Mouse (Mus musculus): Measurements from ENCODE around the gene Trim62.

Gene Trim62

DNA sequence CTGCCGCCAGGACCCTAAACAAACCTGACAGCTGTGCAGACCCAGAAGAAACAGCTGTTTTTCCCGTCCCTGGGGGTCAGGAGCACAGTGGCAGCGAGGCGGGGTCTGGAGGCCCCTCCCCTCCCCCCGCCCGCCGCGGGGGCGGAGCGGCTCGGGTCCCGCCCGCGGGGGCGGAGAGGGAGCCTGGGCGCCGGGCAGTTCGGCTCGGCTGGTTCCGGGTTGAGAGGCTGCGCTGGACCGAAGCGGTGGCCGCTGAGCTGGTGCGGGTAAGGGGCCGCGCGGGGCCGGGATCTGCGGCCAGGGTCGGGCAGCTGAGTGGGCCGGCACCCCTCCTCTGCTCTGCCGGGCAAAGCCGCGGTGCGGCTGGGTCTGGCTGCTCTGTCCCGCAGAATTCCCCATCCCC is at the start of gene Trim62:
Gene Trim62 (plus strand): TSS at position 202 of the 403 bp plus-strand sequence.
- DNase-seq (ENCODE audit: low read depth, low spot score), result peak; percentile 43

DNA sequence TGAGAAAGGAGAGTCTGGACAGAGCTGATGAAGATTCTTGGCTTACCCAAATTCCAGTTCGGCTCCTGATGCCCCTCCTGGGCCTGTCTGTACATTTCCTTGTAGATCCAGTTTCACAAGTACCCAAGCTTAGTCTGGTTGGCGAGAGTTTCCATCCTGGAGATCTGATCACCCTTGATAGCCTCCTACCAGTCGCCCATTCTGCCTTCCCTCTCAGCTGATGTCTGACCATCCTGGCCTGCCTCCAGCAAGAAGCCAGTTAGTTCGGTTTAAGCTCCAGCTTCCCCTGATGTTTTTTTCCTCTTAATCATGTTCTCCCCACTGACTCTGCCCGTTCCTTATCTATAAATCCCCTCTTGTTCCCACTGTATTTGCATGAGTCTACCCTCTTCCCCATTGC is 45.2 kb upstream of the Trim62 start:
- no peak for DNase-seq (ENCODE audit: low read depth, low spot score)

DNA sequence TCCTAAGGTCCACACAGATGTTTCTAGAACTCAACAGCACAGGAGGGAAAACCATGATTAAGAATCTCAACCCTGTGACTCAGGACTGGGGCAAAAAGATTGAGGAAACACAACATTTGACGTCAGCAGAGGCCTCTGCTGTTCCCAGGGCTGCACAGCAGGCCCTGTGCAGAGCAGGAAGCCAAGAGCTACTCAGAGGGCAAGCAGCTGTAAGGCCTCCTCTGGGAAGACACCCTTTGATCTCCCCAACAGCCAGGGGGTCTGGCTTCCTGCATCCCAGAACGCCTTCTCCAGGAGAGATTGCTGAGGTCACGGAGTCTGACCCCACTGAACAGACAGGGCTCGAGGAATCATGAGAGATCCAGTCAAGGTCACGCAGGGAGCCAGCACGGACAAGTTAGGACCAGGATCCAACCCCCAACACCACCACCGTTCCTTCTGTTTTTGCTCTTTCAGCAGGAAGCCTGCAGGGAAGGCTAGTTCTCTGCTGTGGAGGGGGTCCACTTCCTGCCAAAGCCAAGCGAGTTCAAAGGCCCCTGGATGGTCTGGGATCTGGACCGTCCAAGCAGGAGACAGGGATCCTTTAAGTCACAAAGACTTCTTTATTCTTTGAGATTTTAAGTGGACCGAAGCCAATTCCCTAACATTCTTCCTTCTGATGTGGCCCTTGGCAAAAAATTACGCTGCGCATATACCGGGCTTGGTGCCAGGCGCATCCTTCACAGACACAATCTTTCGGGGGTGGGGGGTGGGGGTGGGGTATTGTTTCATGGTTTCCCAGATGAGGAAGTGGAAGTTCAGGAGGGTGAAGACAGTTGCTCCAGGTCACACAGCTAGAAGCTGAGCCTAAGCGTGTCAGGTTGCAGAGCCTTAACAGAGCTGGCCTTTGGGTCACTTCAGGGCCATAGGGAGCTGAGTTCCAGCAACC is 43.3 kb upstream of the Trim62 start:
- DNase-seq (ENCODE audit: low read depth, low spot score), result peak; percentile 30

DNA sequence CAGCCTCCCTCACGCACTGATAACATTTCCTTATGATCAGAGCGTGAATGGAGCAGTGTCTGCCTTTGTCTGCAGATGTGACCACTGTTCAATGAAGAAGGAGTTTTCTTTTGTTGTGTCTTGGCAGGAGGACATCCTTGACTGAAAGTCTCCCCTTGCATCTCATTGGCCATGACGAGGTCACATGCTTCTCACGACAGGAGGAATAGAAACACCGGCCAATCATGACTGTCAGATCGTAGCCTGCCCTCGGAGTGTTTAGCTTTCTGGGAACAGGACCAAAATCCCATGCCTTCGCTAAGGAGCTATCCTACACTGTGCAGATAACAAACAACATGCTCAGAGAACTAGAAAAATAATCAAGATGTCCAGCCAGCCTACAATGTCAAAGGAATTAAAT is 42.1 kb upstream of the Trim62 start:
- peak; percentile 23 for DNase-seq (ENCODE audit: low read depth, low spot score)

DNA sequence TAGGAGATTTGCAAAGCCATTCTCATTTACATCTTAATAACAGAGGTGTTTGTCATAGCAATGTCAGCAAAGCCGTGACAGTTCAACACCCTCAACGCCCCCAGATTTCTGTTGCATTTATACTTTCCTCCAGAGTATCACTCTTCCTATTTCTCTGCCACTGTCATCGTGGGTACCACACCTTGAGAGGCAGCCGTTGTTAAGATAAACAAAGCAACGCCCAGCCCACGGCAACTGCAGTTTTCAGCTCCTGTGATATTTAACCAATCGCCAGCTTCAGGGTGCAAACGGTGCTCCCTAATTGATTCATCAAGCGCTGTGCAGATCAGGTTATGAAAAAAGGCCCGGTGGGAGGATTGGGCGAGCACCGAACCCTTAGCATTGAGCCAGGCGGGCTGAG is 38.8 kb upstream of the Trim62 start:
- DNase-seq (ENCODE audit: low read depth, low spot score), result no peak

DNA sequence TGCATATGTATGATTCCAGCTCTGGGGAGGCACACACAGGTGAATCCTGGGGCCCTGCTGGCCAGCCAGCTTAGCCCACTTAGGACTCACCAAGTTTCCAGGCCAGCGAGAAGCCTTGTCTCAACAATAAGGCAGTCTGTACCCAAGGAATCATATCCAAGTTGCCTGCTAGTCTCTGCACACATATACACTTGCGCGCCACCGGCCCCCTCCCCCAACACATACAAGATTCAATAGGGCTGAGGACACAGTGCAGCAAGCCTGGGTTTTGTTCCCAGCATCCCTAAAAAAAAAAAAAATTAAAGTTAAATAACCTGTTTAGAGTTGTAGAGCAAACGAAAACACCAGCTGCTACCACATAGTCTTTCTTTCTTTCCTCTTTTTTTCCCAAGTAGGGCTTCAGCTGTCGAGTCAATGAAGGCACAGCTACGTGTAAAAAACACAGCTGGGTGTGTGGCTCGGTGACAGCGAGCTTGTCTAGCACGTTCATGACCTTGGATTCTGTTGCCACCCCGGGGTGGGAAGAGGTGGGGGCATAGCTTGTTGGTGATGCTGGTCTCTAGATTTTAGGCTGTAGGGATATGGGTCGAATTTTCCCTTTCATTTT is 37.9 kb upstream of the Trim62 start:
- no peak for DNase-seq (ENCODE audit: low read depth, low spot score)

DNA sequence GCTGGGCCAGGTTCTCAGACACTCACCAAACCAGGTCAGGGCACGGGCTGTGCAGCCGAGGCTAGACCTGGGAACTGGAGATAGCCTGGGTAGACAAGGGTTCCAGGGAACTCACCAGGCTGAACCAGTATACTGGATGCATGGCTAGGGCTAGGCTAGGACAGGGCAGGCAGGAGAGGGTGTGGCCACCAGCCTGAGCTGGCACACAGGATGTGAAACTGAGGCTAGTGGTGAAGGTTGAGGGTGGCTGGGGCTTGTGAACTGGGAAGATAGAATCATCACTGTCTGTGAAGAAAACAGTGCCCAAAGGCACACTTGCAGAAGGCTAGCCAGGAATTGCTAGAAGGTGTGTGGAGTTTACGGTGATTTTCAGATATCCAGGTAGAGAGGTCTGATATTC is 34.4 kb upstream of the Trim62 start:
- no peak for DNase-seq (ENCODE audit: low read depth, low spot score)

DNA sequence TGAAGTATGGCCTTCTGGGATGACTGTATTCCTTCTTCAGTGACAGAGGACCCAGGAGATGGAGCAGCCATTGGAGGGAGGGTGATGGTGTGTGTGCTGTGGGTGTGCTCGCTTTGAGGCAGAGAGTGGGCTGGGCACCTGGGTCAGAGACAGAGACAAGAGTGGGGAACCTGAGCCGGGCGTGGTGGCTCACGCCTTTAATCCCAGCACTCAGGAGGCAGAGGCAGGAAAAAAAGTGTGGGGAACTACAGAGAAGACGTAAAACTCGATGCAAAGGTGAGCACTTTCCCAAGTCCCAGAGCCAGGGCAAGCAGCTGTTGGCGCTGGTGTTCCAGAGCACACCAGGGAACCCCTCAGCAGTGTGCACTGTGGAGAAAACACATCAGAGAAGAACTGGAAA is 33.7 kb upstream of the Trim62 start:
- DNase-seq (ENCODE audit: low read depth, low spot score), result no peak

DNA sequence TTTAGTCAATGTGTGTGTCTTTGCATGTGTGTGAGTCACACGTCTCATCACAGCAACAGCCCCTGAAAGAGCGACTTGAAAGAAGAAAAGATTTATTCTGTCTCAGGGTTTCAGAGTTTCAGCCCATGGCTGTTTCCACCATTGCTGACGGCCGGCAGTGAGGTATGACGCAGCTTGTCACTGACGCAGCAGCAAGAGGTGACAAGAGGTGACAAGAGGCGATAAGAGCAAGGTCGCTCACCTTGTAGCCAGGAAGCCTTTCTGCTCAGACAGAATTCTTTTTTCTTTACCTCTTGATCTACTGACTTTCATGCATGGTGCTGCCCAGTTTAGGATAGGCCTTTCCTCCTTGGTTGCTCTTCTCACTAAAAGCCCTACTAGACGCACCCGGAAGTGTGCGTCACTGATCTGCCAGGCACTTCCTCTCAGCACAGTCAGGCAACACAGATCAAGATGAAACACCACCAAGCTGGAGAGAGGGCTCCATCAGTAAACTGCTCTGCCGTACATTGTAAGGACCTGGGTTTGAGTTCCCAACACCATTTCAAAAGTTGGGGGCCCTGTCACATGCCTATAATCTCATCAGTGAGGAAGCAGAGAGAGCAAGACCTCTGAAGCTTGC is 31.0 kb upstream of the Trim62 start:
- no peak for DNase-seq (ENCODE audit: low read depth, low spot score)

DNA sequence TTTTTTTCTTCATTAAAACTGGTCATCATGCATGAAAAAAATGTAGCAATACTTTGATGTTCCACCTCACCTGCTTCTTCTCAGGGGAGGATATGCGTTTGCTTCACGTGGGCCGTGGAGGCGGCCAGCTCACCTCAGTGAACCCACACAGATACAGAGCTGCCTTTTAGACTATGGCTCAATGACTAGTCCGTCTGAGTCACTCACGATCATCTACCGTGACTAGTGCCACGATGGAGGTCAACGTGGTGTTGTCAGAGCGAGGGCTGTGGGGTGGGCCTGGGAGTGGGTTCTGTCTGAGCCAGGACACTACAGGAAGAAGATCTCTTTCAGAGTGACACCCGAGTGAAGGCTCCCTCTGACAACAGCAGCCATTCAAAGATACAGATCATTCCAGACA is 30.3 kb upstream of the Trim62 start:
- no peak for DNase-seq (ENCODE audit: low read depth, low spot score)

DNA sequence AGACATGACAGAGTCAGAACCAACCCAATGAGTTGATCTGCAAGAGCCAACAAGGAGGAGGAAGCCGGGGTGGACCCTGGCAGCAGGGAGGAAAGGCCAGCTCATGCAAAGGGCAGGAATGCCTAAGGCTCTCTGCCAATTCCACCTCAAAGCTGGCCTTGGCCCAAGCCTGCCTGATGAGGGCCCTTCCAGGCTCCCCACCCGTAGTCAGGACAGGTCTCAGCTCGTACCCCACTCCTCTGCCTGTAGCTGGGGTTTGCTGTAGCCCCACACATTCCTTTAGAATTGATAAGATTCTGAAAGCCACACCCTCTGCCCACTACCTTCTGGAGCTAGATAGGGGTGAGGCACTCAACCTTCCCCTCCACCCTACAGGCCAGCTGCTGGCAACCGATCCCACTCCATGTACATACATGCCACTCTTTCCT is 27.8 kb upstream of the Trim62 start:
- DNase-seq (ENCODE audit: low read depth, low spot score), result no peak

DNA sequence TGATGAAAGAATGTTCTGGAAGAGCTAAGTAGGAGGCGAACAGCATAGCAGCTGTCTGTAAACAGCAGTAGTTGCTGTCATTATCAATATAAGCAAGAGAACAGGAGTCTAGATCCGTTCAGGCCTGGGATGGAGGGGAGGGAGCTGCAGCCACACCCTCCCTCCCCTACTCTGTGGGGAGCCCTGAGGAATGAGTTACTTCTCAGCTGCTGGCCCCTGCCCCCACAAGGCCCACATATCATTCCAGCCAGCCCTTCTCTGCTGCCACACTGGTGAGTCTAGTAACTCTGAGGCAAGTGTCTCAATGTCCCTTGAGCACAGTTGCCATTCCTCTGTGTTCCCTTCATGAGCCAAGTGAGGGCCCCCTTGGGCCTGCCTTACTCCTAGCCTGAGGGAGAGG is 26.2 kb upstream of the Trim62 start:
- no peak for DNase-seq (ENCODE audit: low read depth, low spot score)

DNA sequence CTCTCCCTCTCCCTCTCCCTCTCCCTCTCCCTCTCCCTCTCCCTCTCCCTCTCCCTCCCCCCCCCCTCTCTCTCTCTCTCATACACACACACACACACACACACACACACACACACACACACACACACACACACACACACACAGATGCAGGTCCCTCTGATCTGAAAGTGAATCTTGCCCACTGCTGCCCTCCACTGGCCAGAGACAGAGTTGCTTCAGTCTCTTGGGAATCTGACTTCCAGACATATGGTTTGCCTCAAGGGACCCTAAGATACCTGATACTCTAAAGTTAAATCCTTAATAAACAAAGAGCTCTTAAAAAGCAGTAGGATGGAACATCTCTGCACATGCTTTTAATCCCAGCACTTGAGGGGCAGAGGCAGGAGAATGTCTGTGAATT is 25.2 kb upstream of the Trim62 start:
- peak; percentile 77 for DNase-seq (ENCODE audit: low read depth, low spot score)

DNA sequence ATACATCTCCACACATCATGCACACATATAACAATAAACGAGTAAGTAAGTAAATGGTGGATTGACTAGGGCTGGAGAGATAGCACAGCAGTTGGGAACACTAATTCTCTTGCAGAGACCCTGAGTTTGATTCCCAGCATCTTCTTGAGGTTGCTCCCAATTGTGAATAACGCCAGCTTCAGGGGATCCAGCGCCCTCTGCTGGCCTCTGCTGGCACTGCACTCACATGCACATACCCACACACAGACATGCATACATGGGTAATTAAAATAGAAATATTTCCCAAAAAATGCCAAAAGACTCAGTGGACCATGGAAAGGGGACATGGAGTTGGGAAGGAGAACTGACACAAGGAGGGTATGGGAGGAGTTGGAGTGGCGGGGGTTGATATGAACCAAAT is 24.5 kb upstream of the Trim62 start:
- peak; percentile 21 for DNase-seq (ENCODE audit: low read depth, low spot score)

DNA sequence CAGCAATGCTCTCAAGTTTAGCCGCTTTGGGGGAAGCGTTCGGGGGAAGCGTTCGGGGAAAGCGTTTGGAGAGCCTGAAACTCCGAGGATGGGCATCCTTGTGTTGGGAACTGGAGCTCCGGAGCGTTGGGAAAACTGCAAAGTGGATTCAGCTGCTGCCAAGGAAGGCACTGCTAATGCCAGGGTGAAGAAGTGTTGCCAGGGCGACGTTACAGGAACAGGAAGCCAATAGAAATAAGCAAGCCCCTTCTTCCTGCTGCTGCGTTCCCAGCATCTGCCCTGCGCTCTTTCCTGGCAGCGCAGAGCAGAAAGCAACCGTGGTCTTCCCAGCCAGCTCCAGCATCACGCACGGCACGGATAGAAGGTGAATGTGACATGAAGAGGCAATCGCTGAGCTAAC is 10.4 kb upstream of the Trim62 start:
- no peak for DNase-seq (ENCODE audit: low read depth, low spot score)

DNA sequence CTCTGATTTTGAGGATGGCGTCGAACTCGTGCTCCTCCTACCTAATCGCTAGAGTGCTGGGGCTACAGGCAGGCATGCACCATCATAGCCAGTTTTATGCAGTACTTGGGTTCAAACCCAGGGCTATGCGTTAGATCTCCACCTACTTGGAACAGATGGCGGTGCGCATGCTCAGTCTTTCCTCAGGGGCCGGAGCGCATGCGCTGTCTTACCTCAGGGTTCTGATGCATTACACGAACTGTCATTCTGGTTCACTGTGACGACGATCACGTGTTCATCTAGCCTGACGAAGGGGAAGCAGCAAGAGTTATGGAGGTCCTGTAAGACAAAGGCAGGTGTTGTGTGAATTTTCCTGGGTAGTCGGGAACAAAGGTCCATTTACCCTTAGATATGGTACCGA is 9.3 kb upstream of the Trim62 start:
- no peak for DNase-seq (ENCODE audit: low read depth, low spot score)

DNA sequence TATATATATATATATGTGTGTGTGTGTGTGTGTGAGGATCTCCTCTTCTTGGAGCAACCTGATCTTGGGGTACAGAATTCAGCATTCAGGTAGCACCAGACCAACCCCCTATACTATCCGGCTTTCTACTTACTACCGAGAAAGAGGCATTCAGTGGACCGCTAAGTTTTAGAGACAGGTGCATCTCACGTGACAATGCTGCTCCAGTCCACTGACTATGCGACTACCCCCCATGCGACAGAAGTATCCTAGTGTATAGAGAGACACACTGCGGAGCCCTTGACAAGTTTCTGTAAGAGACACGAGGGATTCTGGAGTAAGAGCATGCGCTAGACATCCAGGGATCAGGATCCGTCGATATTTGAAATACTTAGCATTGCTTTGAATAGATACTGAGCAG is 7.9 kb upstream of the Trim62 start:
- DNase-seq (ENCODE audit: low read depth, low spot score), result no peak

DNA sequence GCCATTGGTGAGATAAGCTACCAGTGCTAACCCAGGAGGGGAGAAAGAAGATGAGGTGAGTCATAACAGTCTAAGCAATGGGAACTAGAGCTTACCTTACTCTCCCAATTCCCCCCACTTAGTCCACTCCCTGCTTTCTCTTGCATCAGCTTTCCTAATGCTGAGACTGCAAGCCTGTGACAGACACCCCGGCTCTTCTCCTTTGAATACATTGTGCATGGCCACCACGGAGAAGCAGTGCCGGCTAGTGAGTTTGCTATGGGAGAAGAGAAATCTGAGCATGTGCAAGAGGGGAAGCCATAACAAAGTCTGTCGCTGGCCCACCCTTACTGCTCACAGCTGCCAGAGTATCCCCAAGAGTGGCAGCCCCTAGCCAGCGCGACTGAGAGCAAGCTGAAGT is 5.9 kb upstream of the Trim62 start:
- no peak for DNase-seq (ENCODE audit: low read depth, low spot score)

DNA sequence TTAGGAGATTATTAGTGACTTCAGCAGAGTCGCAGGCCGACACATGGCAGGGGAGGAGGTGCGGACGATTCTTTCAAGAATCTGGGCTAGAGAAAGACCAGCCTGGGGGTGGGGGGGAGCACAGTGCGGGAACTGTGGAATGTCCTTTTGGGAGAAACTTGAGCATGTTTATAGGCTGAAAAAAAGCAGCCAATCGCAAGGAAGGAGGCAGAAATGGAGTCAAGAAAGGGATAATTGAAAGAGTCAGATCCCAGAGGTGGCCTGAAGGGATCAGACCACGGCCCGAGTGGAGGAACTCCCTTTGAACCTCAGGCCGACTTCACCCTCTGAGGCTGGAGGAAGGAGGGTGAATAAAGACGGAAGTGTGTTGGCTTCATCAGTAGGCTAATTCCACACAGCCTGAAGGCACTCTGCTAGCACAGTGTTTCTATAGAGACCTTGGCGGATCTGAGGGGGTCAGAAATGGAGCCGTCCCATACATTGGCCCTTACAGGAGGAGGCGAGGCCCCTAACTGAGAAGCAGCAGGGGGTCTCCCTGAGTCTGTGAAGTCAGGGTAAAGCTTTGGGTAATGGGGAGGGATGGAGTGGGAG is 4.4 kb upstream of the Trim62 start:
- peak; percentile 95 for DNase-seq (ENCODE audit: low read depth, low spot score)

DNA sequence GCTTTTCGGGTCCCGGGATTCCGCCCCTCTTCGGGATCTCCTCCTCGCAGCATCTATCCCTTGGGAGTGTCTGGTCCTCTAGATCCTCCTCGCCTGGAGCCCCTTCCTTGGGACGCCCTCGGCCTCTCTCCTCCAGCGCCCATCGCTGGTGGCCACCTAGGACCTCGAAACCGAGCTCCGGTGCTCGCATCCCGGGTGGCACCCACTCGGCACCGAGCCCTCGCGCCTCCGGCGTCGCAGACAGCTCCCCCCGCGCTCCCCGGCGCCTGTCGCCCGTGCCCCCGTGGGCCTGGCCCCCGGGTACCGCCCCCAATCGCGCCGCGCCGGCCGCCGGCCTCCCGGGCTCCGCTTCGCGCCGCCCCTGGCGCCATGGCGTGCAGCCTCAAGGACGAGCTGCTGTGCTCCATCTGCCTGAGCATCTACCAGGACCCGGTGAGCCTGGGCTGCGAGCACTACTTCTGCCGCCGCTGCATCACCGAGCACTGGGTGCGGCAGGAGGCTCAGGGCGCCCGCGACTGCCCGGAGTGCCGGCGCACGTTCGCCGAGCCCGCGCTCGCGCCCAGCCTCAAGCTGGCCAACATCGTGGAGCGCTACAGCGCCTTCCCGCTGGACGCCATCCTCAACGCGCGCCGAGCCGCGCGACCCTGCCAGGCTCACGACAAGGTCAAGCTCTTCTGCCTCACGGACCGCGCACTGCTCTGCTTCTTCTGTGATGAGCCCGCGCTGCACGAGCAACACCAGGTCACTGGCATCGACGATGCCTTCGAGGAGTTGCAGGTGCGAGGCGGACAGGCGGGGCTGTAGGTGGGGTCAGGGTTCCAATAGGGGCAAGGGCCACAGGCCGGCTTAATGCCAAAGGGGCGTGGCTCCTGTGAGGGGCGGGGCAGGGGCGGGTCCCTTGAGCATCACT is 676 bp downstream of the Trim62 start:
- peak; percentile 68 for DNase-seq (ENCODE audit: low read depth, low spot score)

DNA sequence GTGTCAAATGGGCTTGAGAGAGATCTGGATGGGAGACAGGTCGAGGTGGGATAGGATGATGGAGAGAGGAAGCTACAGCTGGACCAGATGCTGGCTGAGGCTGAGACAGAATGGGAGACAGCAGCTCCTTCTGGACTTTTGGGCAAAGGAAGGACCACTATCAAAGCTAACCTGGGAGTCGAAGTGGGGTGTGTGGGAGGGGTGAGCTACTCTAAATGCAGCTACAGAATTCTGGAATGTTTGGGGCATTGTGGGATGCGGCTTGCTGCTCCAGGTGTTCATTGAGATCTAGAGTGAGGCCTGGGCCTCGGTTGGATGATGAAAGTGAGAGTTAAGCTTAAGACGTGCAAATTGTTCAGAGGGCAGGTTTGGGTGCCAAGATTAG is 1.3 kb downstream of the Trim62 start:
- DNase-seq (ENCODE audit: low read depth, low spot score), result no peak
